Mouse (Mus musculus) cerebellum, adult 2 months (tissue): Measurements from ENCODE around the gene Ccr7.

Experiments used
- CTCF ChIP-seq: fragments of 200-500 bp; IDR thresholded peaks from 2 replicates; pipeline ENCODE4 v1.5.1; 2011; ENCODE audit warnings: low read depth, mild to moderate bottlenecking, control low read depth, low read length, moderate library complexity, borderline replicate concordance; ENCODE audit not compliant: insufficient read depth
- POLR2A ChIP-seq: fragments of 200-500 bp; IDR thresholded peaks from 2 replicates; pipeline ENCODE4 v1.6.1; 2011; ENCODE audit warnings: low read length, control low read depth, borderline replicate concordance; ENCODE audit not compliant: insufficient read depth

- TF ChIP-seq POLR2A (no peak), CTCF (no peak)
These were observed 13.2 kb upstream of the Ccr7 start for GRCm38 (mm10) chr11:99168030-99168474.
